Mouse (Mus musculus): ENCODE results near the gene Map2k2.
"Not testable (repeated sequence)": the region's sequence is repeated elsewhere in the genome, so short reads cannot be mapped to it uniquely, and the experiment has no call there.

Map2k2 gene

DNA sequence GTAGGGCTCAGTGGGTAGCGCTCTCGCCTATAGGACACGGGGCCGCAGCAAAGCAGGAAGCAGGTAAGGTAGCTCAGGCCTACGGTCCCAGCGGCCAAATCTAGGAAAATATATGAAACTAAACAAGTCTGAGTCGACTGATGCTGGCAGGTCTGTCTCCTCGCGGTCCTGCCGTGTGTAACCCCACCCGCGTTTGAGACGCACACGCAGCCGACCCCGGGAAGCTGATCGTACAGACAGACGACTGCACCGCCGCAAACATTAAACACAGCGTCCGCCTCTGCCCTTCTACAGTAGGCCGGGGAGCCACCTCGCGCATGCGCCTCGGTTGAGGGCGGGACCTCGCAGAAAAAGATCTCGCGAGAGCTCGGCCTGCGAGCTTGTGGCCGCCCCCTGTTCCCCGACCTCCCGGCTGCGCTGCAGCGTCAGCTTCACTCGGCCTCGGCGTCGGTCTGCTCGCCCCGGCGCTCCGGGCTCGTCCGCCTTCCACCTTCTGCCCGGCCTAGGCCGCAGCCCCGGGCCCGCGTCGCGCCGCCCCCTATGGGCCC lies at the start of gene Map2k2:
TSS of gene Map2k2 (plus strand) at position 351 of the 548 bp plus-strand sequence.
- DNase-seq (ENCODE audit: low read depth, low spot score), result peak; percentile 99

DNA sequence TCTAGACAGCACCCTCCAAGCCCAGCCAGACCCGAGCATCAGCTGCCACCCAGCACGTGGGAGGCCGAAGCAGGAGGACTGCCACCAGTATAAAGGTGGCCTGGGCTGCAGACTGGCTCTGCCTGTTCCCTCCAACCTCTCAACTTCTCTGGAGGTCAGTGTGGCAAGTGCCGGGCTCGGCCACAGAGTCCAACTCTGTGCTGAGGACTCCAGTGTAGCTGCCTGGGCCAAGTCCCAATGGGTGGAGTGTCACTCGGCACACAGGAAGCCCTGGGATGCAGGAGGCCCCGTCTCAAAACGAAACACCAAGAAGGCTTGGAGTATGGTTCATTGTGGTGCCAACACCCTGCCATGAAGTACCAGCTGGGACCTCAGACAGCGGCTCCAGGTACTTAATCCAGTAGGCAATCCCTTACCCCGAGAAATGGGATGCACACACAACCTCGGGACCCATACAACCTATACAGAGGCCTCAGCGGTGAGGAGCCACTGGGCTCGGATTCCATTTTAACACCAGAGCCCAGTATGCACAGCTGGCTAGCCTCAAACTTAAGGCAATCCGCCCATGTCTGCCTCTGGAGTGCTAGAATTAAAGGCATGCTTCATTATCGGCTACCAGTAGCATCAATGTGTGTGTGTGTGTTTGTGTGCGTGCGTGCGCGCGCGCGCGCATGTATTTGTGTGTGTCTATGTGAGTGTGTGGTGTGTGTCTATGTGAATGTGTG lies 48.1 kb upstream of the Map2k2 start:
- no peak for DNase-seq (ENCODE audit: low read depth, low spot score)

DNA sequence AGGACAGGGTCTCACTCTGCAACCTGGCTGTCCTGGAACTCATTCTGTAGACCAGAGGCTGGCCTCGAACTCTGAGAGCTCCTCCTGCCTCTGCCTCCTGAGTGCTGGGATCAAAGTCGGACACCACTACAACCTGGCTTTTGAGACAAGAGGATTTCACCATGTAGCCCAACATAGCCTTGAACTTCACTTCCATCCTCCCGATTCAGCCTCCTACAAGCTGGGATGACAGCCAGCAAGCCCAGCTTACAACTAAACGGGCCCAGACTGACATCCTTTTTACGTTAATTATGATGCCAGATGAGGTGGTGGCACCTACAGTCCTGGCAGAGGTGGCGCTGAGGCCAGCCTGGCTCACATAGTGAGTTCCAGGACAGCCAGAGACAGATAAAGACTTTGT lies 46.8 kb upstream of the Map2k2 start:
- no peak for DNase-seq (ENCODE audit: low read depth, low spot score)

- peak; percentile 97 for DNase-seq (ENCODE audit: low read depth, low spot score)
Measured at GRCm38 (mm10) chr10:81059603-81060543, 45.8 kb upstream of the Map2k2 start, which contains the start of gene Sgta. Sgta (minus strand) TSS chr10:81060181.

- no peak for DNase-seq (ENCODE audit: low read depth, low spot score)
Measured at GRCm38 (mm10) chr10:81062710-81063109, 43.0 kb upstream of the Map2k2 start.

- not testable (repeated sequence) for DNase-seq (ENCODE audit: low read depth, low spot score)
Measured at GRCm38 (mm10) chr10:81064519-81064918, 41.2 kb upstream of the Map2k2 start.

DNA sequence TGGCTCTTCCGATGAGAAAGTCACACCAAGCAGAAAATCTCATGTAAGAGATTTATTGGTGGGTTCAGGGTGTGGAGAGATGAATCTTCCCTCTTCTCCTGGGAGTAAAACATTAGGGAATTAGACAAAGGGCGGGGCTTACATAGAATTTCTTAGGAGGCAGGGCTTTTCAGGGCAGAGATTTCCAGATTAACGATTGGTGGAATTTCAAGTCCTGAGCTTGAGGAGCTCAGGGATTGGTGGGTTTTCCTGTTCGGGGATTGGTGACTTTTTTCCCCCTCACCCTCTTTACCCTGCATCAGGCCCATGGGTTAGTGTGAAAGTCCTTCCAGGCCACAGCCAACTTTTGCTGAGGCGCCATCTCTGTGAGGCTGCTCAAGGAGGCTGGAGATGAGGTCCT lies 37.0 kb upstream of the Map2k2 start:
- DNase-seq (ENCODE audit: low read depth, low spot score), result no peak

DNA sequence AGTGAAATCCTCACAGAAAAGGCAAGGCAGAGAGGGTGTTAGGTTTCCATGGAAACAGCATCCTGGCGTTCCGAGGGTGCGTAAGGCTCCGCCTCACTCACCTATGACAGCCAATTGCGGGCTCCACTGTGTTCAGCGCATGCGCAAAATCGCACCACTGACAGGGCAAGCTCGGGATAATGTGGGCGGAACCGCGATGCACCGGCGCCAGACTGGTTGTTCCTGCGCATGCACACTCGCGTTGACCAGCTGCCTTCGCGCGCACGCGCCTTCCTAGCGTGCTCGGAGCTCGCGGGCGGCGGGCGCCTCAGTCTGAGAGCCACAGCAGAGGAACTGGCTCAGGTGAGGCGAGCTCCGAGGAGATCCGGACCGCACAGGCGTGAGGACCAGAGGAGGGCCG lies 35.9 kb upstream of the Map2k2 start, which contains the start of gene Thop1:
TSS of gene Thop1 (plus strand) at position 200 of the 400 bp plus-strand sequence.
- DNase-seq (ENCODE audit: low read depth, low spot score), result peak; percentile 99

DNA sequence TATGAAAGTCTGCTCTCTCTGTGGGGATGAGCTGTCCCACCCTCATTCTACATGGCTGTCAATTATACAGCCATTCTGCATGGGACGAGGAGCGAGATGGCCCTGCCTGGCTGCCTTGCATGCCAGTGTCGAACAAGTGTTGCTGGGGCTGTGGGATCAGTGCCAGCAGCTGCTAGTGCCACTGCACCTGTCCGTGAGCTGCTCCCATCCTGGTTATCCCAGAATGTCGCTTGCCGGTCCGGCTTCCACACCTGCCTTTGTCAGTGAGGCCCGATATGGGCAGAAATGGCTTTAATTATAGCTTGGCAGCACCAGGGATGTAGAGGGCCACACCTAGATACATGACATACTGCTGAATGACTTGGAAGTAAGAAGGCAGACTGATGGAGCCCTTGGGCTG lies 33.4 kb upstream of the Map2k2 start:
- DNase-seq (ENCODE audit: low read depth, low spot score), result no peak

- no peak for DNase-seq (ENCODE audit: low read depth, low spot score)
Measured at GRCm38 (mm10) chr10:81073464-81073863, 32.3 kb upstream of the Map2k2 start.

DNA sequence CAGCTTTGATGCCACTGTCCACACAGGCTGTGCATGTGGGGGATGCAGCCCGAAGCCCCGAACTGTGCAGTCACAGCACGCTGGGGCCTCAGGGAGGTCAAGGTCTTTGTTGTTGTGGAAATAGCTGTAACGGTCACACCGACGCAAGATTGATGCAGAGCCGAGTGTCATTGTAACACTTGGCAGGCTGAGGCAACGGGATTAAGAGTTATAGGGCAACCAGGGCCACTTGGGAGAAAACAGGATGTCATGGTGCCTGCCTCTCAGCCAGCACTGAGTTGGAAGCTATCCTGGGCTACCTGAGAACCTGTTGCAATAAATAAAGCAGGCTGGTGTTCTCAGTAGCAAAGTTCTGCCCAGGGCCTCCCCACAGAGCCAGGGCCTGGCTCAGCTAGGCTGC lies 30.0 kb upstream of the Map2k2 start:
- DNase-seq (ENCODE audit: low read depth, low spot score), result no peak

- DNase-seq (ENCODE audit: low read depth, low spot score), result no peak
Measured at GRCm38 (mm10) chr10:81076356-81076755, 29.4 kb upstream of the Map2k2 start.

GRCm38 (mm10) chr10:81077916-81078315 lies 27.8 kb upstream of the Map2k2 start:
- DNase-seq (ENCODE audit: low read depth, low spot score), result no peak

GRCm38 (mm10) chr10:81080008-81080655 lies 25.6 kb upstream of the Map2k2 start:
- no peak for DNase-seq (ENCODE audit: low read depth, low spot score)

DNA sequence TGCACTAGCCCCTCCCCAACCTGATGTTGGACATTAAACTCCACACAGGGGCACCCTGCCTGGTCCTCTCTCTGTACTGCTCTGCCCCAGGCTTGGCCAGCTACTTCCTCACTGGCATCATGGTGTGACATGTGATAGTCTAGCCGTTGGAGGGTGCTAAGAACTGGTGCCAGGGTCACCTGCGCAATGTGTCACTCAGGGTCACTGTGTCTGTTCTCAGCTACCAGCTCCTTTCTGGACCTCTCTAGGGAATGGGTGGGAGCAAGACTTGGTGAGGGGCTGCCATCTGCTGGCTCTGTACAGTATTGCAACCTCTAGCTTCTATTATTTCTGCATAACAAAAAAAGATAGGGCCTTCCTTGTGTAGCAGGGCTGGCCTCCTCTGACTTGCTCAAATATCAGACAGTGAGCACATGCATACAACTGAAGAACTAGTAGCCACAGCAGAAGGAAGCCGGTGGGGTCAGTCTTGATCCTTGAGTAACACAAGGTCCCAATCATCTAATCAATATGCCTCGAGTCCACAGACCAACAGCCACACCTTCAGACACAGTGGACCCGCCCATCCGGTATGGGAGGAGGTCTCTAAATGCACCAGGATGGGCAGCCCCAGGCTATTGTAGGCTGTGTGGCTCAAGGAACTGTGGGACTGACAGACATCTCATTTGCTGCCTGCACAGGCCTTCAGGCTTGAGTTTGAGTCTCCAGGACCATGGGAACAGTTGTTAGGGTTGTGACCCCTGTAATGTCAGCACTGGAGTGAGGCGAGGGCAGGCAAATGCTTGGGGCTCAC lies 23.4 kb upstream of the Map2k2 start:
- DNase-seq (ENCODE audit: low read depth, low spot score), result peak; percentile 71

GRCm38 (mm10) chr10:81087021-81087420 lies 18.7 kb upstream of the Map2k2 start:
- peak; percentile 53 for DNase-seq (ENCODE audit: low read depth, low spot score)

GRCm38 (mm10) chr10:81089216-81089615 lies 16.5 kb upstream of the Map2k2 start:
- no peak for DNase-seq (ENCODE audit: low read depth, low spot score)

GRCm38 (mm10) chr10:81090621-81091020 lies 15.1 kb upstream of the Map2k2 start:
- DNase-seq (ENCODE audit: low read depth, low spot score), result no peak

GRCm38 (mm10) chr10:81092465-81093250 lies 13.1 kb upstream of the Map2k2 start:
- no peak for DNase-seq (ENCODE audit: low read depth, low spot score)

Measured in CD4-positive helper T cell, adult 2 months (primary cell).